Mouse (Mus musculus): ENCODE measurements around the gene Cnr2.

Cnr2 gene

GRCm38 (mm10) chr4:135895071-135895571 is at the start of gene Cnr2:
Cnr2 (plus strand) TSS chr4:135895394.
- DNase-seq: no peak

GRCm38 (mm10) chr4:135847581-135847980 is 47.6 kb upstream of the Cnr2 start:
- DNase-seq: no peak

- DNase-seq: no peak
Observed at GRCm38 (mm10) chr4:135850411-135851095, 44.6 kb upstream of the Cnr2 start.

GRCm38 (mm10) chr4:135851942-135852341 is 43.3 kb upstream of the Cnr2 start:
- no peak for DNase-seq

- no peak for DNase-seq
Observed at GRCm38 (mm10) chr4:135853987-135854546, 41.1 kb upstream of the Cnr2 start.

GRCm38 (mm10) chr4:135854630-135855029 is 40.6 kb upstream of the Cnr2 start:
- DNase-seq: no peak

- no peak for DNase-seq
Observed at GRCm38 (mm10) chr4:135855080-135855479, 40.1 kb upstream of the Cnr2 start.

- DNase-seq: peak; percentile 95
Observed at GRCm38 (mm10) chr4:135855536-135856222, 39.5 kb upstream of the Cnr2 start, which contains the start of gene Srsf10. Srsf10 (plus strand) TSS chr4:135855747.

- peak; percentile 61 for DNase-seq
Observed at GRCm38 (mm10) chr4:135856223-135857091, 38.7 kb upstream of the Cnr2 start.

- no peak for DNase-seq
Observed at GRCm38 (mm10) chr4:135857597-135858186, 37.5 kb upstream of the Cnr2 start.

GRCm38 (mm10) chr4:135868996-135869395 is 26.2 kb upstream of the Cnr2 start:
- DNase-seq: no peak

- DNase-seq: no peak
Observed at GRCm38 (mm10) chr4:135870227-135871023, 24.8 kb upstream of the Cnr2 start.

GRCm38 (mm10) chr4:135872015-135872414 is 23.2 kb upstream of the Cnr2 start:
- DNase-seq: no peak

GRCm38 (mm10) chr4:135872589-135873391 is 22.4 kb upstream of the Cnr2 start:
- DNase-seq: no peak

GRCm38 (mm10) chr4:135873526-135874202 is 21.5 kb upstream of the Cnr2 start, which contains the start of gene Pnrc2:
Pnrc2 (minus strand) TSS chr4:135873850.
- peak; percentile 92 for DNase-seq

GRCm38 (mm10) chr4:135874564-135875535 is 20.3 kb upstream of the Cnr2 start:
- DNase-seq: no peak

- DNase-seq: no peak
Observed at GRCm38 (mm10) chr4:135875546-135875945, 19.6 kb upstream of the Cnr2 start.

- no peak for DNase-seq
Observed at GRCm38 (mm10) chr4:135875991-135876582, 19.1 kb upstream of the Cnr2 start.
